Mouse (Mus musculus) T-helper 17 cell (primary cell): ENCODE results near the gene Cdkl2.

Source experiments
- in situ Hi-C, 2 experiments: fragments of 300-600 bp; cut with MboI, MseI; formaldehyde crosslinking; loops; 1 replicate in 1 of 2; 2 replicates in 1 of 2; pipeline ENCODE4 v1.15.1; 2025; ENCODE audit warnings: high pct_unique_total_duplicates in 2 of 2

Cdkl2 gene

GRCm38 (mm10) chr5:92043783-92044182, at the start of gene Cdkl2:
Cdkl2 (minus strand) TSS chr5:92043883.
- in situ Hi-C loops: loop anchor here in 1 of 2 experiments (5.0 kb wide), 1 partner anchor 86 kb away; no protein-coding TSS in a partner anchor

- in situ Hi-C loops: no loop called here
These were observed 43.8 kb upstream of the Cdkl2 start for GRCm38 (mm10) chr5:92087469-92087868.

- in situ Hi-C loops: no loop called here
These were observed 42.3 kb upstream of the Cdkl2 start for GRCm38 (mm10) chr5:92085821-92086550.

GRCm38 (mm10) chr5:92085246-92085645, 41.6 kb upstream of the Cdkl2 start:
- in situ Hi-C loops: no loop called here

- in situ Hi-C loops: no loop called here
These were observed 39.8 kb upstream of the Cdkl2 start, which contains the start of gene G3bp2 for GRCm38 (mm10) chr5:92083417-92084038. G3bp2 (minus strand) TSS chr5:92083719.

GRCm38 (mm10) chr5:92082821-92083401, 39.2 kb upstream of the Cdkl2 start:
- in situ Hi-C loops: no loop called here

- in situ Hi-C loops: no loop called here
These were observed 37.6 kb upstream of the Cdkl2 start for GRCm38 (mm10) chr5:92081326-92081725.

GRCm38 (mm10) chr5:92080400-92080799, 36.7 kb upstream of the Cdkl2 start:
- in situ Hi-C loops: no loop called here

- in situ Hi-C loops: loop anchor here in 1 of 2 experiments (5.0 kb wide), 1 partner anchor 38 kb away; no protein-coding TSS in a partner anchor
These were observed 35.6 kb upstream of the Cdkl2 start for GRCm38 (mm10) chr5:92079304-92079703.

- in situ Hi-C loops: loop anchor here in 1 of 2 experiments (5.0 kb wide), 1 partner anchor 39 kb away; no protein-coding TSS in a partner anchor
These were observed 35.1 kb upstream of the Cdkl2 start for GRCm38 (mm10) chr5:92078751-92079150.

GRCm38 (mm10) chr5:92076273-92076672, 32.6 kb upstream of the Cdkl2 start:
- in situ Hi-C loops: loop anchor here in 1 of 2 experiments (5.0 kb wide), 1 partner anchor 41 kb away; no protein-coding TSS in a partner anchor

GRCm38 (mm10) chr5:92074061-92074460, 30.4 kb upstream of the Cdkl2 start:
- in situ Hi-C loops: no loop called here

- in situ Hi-C loops: loop anchor here in 1 of 2 experiments (10.0 kb wide), 1 partner anchor 1828 kb away; no protein-coding TSS in a partner anchor
These were observed 19.5 kb upstream of the Cdkl2 start for GRCm38 (mm10) chr5:92063192-92063591.

GRCm38 (mm10) chr5:92052866-92053265, 9.2 kb upstream of the Cdkl2 start:
- in situ Hi-C loops: no loop called here

GRCm38 (mm10) chr5:92050419-92050818, 6.7 kb upstream of the Cdkl2 start:
- in situ Hi-C loops: no loop called here

GRCm38 (mm10) chr5:92042377-92043348, 1.0 kb downstream of the Cdkl2 start:
- in situ Hi-C loops: loop anchor here in 1 of 2 experiments (5.0 kb wide), 1 partner anchor 85 kb away; no protein-coding TSS in a partner anchor

- in situ Hi-C loops: loop anchor here in 1 of 2 experiments (10.0 to 25.0 kb wide), 3 partner anchors 355 to 895 kb away; no protein-coding TSS in a partner anchor
These were observed 23.7 kb downstream of the Cdkl2 start for GRCm38 (mm10) chr5:92019960-92020359.

- in situ Hi-C loops: loop anchor here in 1 of 2 experiments (25.0 kb wide), 1 partner anchor 524 kb away; no protein-coding TSS in a partner anchor
These were observed 31.9 kb downstream of the Cdkl2 start for GRCm38 (mm10) chr5:92011756-92012155.

- in situ Hi-C loops: loop anchor here (10.0 to 25.0 kb wide), 2 partner anchors 105 to 523 kb away; no protein-coding TSS in a partner anchor
These were observed 33.9 kb downstream of the Cdkl2 start for GRCm38 (mm10) chr5:92009827-92010226.

- in situ Hi-C loops: loop anchor here (10.0 to 25.0 kb wide), 2 partner anchors 98 to 516 kb away; no protein-coding TSS in a partner anchor
These were observed 40.7 kb downstream of the Cdkl2 start for GRCm38 (mm10) chr5:92003011-92003410.
